Mouse (Mus musculus): ENCODE data around the gene Cyp4f40. TPM values are rescaled to one million over a fixed set of nuclear protein-coding genes. Genes with fewer than 3 reads are reported as not detected.
A peak's percentile ranks its signal among the peaks of the same experiment; 100 is the strongest.

Gene Cyp4f40
- polyA plus RNA-seq, 1 experiment, result not detected

DNA sequence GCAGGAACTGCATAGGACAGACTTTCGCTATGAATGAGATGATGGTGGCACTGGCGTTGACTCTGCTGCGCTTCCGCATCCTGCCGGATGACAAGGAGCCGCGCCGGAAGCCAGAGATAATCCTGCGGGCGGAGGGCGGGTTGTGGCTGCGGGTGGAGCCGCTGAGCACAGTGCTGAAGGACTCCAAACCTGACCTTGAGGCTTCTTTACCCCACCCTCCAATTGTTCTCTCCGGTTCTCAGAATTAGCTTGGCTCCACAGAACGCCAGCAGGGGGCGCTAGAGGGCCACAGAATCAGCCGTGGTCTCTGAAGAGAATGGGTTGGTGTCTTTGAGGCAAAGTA, 23.8 kb upstream of the Cyp4f40 start:
- under 1% methylated on average over 17 of the region's 17 CpGs for WGBS
- H3K27me3 ChIP-seq (ENCODE audit: control insufficient read depth, insufficient read depth, low read length), result no peaks in the 10 kb centered on the region
- no peak overlapping the region for H3K27ac ChIP-seq (ENCODE audit: insufficient read depth, low read length)

DNA sequence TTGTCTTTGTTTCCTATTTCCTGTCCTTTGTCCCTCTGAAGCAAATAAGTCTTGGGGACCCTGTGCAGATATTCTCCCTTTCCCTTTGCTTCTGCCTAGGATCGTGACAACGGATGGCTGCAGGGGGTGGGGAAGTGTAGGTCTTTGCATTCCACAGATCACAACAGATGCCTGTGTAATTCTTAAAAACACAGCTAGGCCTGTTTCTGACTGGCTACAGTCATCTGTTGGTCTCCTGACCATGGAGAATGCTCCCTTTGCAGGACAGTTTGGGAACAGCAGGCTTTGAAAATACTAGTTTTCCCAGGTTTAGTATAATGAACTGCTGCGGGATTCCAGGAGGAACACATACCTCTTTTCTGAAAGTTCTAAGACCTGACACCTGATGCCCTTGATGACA, 22.4 kb upstream of the Cyp4f40 start:
- Histone ChIP-seq H3K27ac (ENCODE audit: insufficient read depth, low read length) (no peak overlapping the region), H3K4me1 (ENCODE audit: control insufficient read depth, insufficient read depth, low read length) (no peaks in the 10 kb centered on the region), H3K4me3 (replicated peaks; ENCODE audit: insufficient read depth, low read depth, low read length) (no peak overlapping the region), H3K27me3 (ENCODE audit: control insufficient read depth, insufficient read depth, low read length) (no peaks in the 10 kb centered on the region)
- TF ChIP-seq POLR2A (IDR thresholded peaks at IDR 0.05; ENCODE audit: borderline replicate concordance, insufficient read depth, low read length), result no peak
- TF ChIP-seq CTCF (IDR thresholded peaks at IDR 0.05; ENCODE audit: borderline replicate concordance, insufficient read depth, low read depth, low read length), result no peak
- WGBS, result 54% methylated on average over 3 of the region's 3 CpGs
- DNase-seq, result no peak

More for the DNA sequence above, 23.8 kb upstream of the Cyp4f40 start:
- H3K4me3 ChIP-seq (replicated peaks; ENCODE audit: insufficient read depth, low read depth, low read length), result peak overlapping the region; percentile 41
- H3K4me1 ChIP-seq (ENCODE audit: control insufficient read depth, insufficient read depth, low read length), result no peaks in the 10 kb centered on the region
- TF ChIP-seq POLR2A (IDR thresholded peaks at IDR 0.05; ENCODE audit: borderline replicate concordance, insufficient read depth, low read length), result no peak
- TF ChIP-seq CTCF (IDR thresholded peaks at IDR 0.05; ENCODE audit: borderline replicate concordance, insufficient read depth, low read depth, low read length), result peak; percentile 84
- DNase-seq, result peak; percentile 73 to 86

DNA sequence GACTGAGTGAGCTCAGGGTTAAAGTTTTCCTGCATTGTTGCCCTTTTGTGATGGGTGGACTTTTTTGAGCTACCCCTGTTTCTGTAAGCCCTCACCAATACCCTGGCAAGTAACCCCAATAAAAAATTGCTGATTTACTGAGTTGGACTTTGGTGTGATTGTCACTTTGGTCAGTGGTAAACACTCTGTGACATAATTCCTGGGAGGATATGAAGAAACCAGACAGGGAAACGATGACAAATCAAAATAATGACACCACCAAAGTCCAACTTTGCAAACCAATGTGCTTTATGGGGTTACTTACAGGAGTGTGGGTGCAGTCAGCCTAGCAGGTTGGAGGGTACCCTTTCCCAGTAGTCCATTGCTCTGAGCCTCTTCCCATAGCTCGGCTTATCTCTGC, 21.5 kb upstream of the Cyp4f40 start:
- no peak overlapping the region for H3K4me3 ChIP-seq (replicated peaks; ENCODE audit: insufficient read depth, low read depth, low read length)
- DNase-seq, result no peak
- no peaks in the 10 kb centered on the region for H3K4me1 ChIP-seq (ENCODE audit: control insufficient read depth, insufficient read depth, low read length)
- 83% methylated on average over 2 of the region's 2 CpGs for WGBS
- no peak overlapping the region for H3K27ac ChIP-seq (ENCODE audit: insufficient read depth, low read length)
- TF ChIP-seq CTCF (IDR thresholded peaks at IDR 0.05; ENCODE audit: borderline replicate concordance, insufficient read depth, low read depth, low read length) (no peak), POLR2A (IDR thresholded peaks at IDR 0.05; ENCODE audit: borderline replicate concordance, insufficient read depth, low read length) (no peak)
- no peaks in the 10 kb centered on the region for H3K27me3 ChIP-seq (ENCODE audit: control insufficient read depth, insufficient read depth, low read length)

DNA sequence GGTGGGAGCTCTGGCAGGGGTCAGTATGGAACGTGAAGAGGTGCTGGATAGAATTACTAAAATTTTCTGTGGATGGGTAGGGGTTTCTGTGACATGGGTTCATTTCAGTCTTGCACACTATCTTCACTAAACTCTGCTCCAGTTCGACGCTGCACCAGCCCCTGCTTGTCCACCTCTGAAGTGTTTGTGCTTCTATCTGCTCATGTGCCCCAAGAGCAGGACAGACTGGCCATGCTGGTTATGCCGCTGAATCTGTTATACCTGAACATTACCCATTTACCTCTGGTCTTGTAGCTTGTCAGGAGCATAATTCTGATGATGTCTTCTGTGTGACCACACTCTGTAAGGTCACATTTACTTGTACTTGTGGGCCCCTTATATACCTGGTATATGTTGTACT, 12.1 kb upstream of the Cyp4f40 start:
- no peaks in the 10 kb centered on the region for H3K4me1 ChIP-seq (ENCODE audit: control insufficient read depth, insufficient read depth, low read length)
- TF ChIP-seq POLR2A (IDR thresholded peaks at IDR 0.05; ENCODE audit: borderline replicate concordance, insufficient read depth, low read length), result no peak
- no peak for TF ChIP-seq CTCF (IDR thresholded peaks at IDR 0.05; ENCODE audit: borderline replicate concordance, insufficient read depth, low read depth, low read length)
- no peak overlapping the region for H3K27ac ChIP-seq (ENCODE audit: insufficient read depth, low read length)
- no peak overlapping the region for H3K4me3 ChIP-seq (replicated peaks; ENCODE audit: insufficient read depth, low read depth, low read length)
- WGBS, result 80% methylated on average over 4 of the region's 4 CpGs
- no peak for DNase-seq
- no peaks in the 10 kb centered on the region; the same call in 1 of the 2 replicates for H3K27me3 ChIP-seq (ENCODE audit: control insufficient read depth, insufficient read depth, low read length)

DNA sequence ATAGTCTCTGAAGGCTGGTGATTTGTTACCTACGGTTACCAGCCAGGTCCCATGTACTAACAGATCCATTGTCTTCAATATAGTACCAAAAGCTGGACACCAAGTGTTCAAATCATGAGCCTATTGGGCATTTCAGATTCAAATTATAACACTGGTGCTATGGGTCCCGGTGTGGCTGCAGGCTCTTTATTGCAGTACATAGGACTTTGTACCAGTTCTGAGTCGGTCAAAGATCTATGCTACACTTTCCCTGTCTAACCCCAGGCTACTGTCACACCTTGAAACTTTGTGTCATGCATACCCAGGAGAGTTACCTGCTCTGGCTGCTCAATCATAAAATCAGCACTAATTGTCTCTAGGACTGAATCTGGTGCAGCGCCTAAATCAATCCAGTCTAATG, 4.8 kb upstream of the Cyp4f40 start:
- TF ChIP-seq CTCF (IDR thresholded peaks at IDR 0.05; ENCODE audit: borderline replicate concordance, insufficient read depth, low read depth, low read length), result no peak
- no peak for TF ChIP-seq POLR2A (IDR thresholded peaks at IDR 0.05; ENCODE audit: borderline replicate concordance, insufficient read depth, low read length)
- WGBS, result 93% methylated on average over 4 of the region's 4 CpGs
- Histone ChIP-seq H3K27ac (ENCODE audit: insufficient read depth, low read length) (no peak overlapping the region), H3K4me3 (replicated peaks; ENCODE audit: insufficient read depth, low read depth, low read length) (no peak overlapping the region), H3K4me1 (ENCODE audit: control insufficient read depth, insufficient read depth, low read length) (no peaks in the 10 kb centered on the region), H3K27me3 (ENCODE audit: control insufficient read depth, insufficient read depth, low read length) (no peaks in the 10 kb centered on the region)
- DNase-seq, result no peak

DNA sequence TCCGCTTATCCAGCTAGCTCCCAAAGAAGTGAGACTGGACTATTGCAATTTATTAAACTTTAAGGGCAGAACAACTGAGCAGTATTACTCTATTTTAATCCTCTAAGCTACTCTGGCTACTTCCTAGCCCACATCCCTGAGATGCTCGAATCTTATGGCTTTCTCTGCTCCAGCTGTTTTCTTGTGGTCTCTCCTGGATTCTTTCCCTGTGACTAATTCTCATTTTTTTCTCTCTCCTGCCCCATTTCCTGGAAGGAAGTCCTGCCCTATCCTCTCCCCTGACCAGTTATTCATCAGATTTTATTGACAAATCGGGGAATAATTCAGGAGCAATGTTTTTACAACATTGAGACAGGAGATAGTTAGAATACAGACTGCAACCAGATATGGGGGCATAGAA, 1.7 kb upstream of the Cyp4f40 start:
- Histone ChIP-seq H3K27ac (ENCODE audit: insufficient read depth, low read length) (no peak overlapping the region), H3K27me3 (ENCODE audit: control insufficient read depth, insufficient read depth, low read length) (no peaks in the 10 kb centered on the region), H3K4me3 (replicated peaks; ENCODE audit: insufficient read depth, low read depth, low read length) (no peak overlapping the region), H3K4me1 (ENCODE audit: control insufficient read depth, insufficient read depth, low read length) (no peaks in the 10 kb centered on the region)
- DNase-seq, result no peak
- WGBS, result 77% methylated on average over 3 of the region's 3 CpGs
- TF ChIP-seq POLR2A (IDR thresholded peaks at IDR 0.05; ENCODE audit: borderline replicate concordance, insufficient read depth, low read length), result no peak
- TF ChIP-seq CTCF (IDR thresholded peaks at IDR 0.05; ENCODE audit: borderline replicate concordance, insufficient read depth, low read depth, low read length), result no peak

DNA sequence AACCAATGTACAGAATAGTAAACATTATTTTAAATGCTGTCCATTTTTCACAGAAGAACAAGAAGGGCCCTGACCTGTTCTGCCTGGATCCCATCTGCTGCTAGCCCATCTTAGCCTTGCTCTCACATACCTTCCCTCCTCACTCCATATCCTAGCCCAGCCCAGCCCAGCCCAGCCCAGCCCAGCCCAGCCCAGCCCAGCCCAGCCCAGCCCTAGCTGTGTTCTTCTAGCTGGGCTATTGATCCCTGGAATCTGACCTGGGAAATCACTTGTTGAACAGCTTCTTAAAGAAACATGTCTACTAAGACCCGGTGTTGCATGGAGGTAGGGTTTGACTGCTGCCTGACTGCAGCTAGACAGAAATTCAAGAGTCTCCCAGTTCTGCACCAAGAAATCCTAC, 454 bp upstream of the Cyp4f40 start:
- Histone ChIP-seq H3K4me1 (ENCODE audit: control insufficient read depth, insufficient read depth, low read length) (no peaks in the 10 kb centered on the region), H3K4me3 (replicated peaks; ENCODE audit: insufficient read depth, low read depth, low read length) (no peak overlapping the region), H3K27me3 (ENCODE audit: control insufficient read depth, insufficient read depth, low read length) (no peaks in the 10 kb centered on the region), H3K27ac (ENCODE audit: insufficient read depth, low read length) (no peak overlapping the region)
- 83% methylated on average over 1 of the region's 1 CpGs for WGBS
- DNase-seq, result no peak
- TF ChIP-seq CTCF (IDR thresholded peaks at IDR 0.05; ENCODE audit: borderline replicate concordance, insufficient read depth, low read depth, low read length), result no peak
- TF ChIP-seq POLR2A (IDR thresholded peaks at IDR 0.05; ENCODE audit: borderline replicate concordance, insufficient read depth, low read length), result no peak

DNA sequence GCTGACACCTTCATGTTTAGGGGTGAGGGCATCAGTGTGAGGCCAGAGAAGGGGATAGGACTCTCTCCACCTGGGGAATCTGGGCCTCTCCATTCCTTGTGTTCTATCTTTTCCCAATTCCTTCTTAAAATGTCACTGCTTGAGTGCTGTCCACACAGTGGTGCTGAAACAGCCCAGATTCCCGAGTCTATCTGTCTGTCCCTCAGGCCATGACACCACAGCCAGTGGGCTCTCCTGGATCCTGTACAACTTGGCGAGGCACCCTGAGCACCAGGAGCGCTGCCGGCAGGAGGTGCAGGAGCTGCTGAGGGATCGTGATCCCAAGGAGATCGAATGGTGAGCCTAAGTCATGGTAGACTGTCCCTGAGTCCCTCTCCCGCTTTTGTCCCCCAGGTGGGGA, 15.3 kb downstream of the Cyp4f40 start:
- TF ChIP-seq CTCF (IDR thresholded peaks at IDR 0.05; ENCODE audit: borderline replicate concordance, insufficient read depth, low read depth, low read length) (no peak), POLR2A (IDR thresholded peaks at IDR 0.05; ENCODE audit: borderline replicate concordance, insufficient read depth, low read length) (no peak)
- H3K4me1 ChIP-seq (ENCODE audit: control insufficient read depth, insufficient read depth, low read length), result no peaks in the 10 kb centered on the region
- 50% methylated on average over 7 of the region's 7 CpGs for WGBS
- no peaks in the 10 kb centered on the region for H3K27me3 ChIP-seq (ENCODE audit: control insufficient read depth, insufficient read depth, low read length)
- DNase-seq, result no peak
- no peak overlapping the region for H3K27ac ChIP-seq (ENCODE audit: insufficient read depth, low read length)
- H3K4me3 ChIP-seq (replicated peaks; ENCODE audit: insufficient read depth, low read depth, low read length), result no peak overlapping the region

All from cerebellum, adult 2 months (tissue).